Mouse (Mus musculus) testis, adult 2 months (tissue): ENCODE measurements at regions not wholly inside any gene's neighbourhood (a gene's known extent, or its start where the extent isn't known, plus 50 kb on each side); places are given as distances from the start of the nearest gene placed in this dataset.

ENCODE experiments used
- H3K27ac ChIP-seq: fragments of 200-500 bp; 2 replicates; pipeline ENCODE4 v1.5.1; 2012; ENCODE audit warnings: low read depth, low read length; ENCODE audit not compliant: control insufficient read depth, insufficient read depth
- H3K27me3 ChIP-seq: fragments of 200-500 bp; 2 replicates; pipeline ENCODE4 v1.6.1; 2012; ENCODE audit warnings: mild to moderate bottlenecking, low read length, moderate library complexity; ENCODE audit not compliant: control insufficient read depth, insufficient read depth
- H3K36me3 ChIP-seq: fragments of 200-500 bp; 2 replicates; pipeline ENCODE4 v1.6.1; 2012; ENCODE audit warnings: mild to moderate bottlenecking, low read length; ENCODE audit not compliant: control insufficient read depth, insufficient read depth
- H3K4me1 ChIP-seq: fragments of 200-500 bp; 2 replicates; pipeline ENCODE4 v1.6.1; 2012; ENCODE audit warnings: low read length; ENCODE audit not compliant: control insufficient read depth, insufficient read depth
- H3K4me3 ChIP-seq: fragments of 200-500 bp; 2 replicates; pipeline ENCODE4 v1.5.1; 2012; ENCODE audit warnings: low read depth, mild to moderate bottlenecking, low read length, moderate library complexity, mixed read lengths; ENCODE audit not compliant: control insufficient read depth
- CTCF ChIP-seq: fragments of 200-500 bp; IDR thresholded peaks from 2 replicates; pipeline ENCODE4 v1.5.1; 2012; ENCODE audit warnings: low read depth, mild to moderate bottlenecking, inconsistent platforms, low read length, moderate library complexity; ENCODE audit not compliant: control insufficient read depth, insufficient read depth, insufficient replicate concordance
- POLR2A ChIP-seq: fragments of 200-500 bp; IDR thresholded peaks from 2 replicates; pipeline ENCODE4 v1.6.1; 2012; ENCODE audit warnings: low read depth, mild to moderate bottlenecking, inconsistent platforms, low read length, moderate library complexity; ENCODE audit not compliant: control insufficient read depth

- Histone ChIP-seq H3K4me1 (no peaks in the 10 kb centered on the region), H3K27ac (no peak overlapping the region), H3K27me3 (no peaks in the 10 kb centered on the region), H3K4me3 (no peak overlapping the region), H3K36me3 (no peaks in the 10 kb centered on the region)
- TF ChIP-seq CTCF, result no peak
- no peak for TF ChIP-seq POLR2A
These were observed 61.4 kb upstream of the Nabp1 start for GRCm38 (mm10) chr1:51539634-51540033.

GRCm38 (mm10) chr1:51538836-51539235, 60.6 kb upstream of the Nabp1 start:
- no peaks in the 10 kb centered on the region for H3K27me3 ChIP-seq
- no peaks in the 10 kb centered on the region for H3K4me1 ChIP-seq
- no peak overlapping the region for H3K4me3 ChIP-seq
- TF ChIP-seq POLR2A (no peak), CTCF (no peak)
- no peak overlapping the region for H3K27ac ChIP-seq
- H3K36me3 ChIP-seq, result no peaks in the 10 kb centered on the region

- no peaks in the 10 kb centered on the region for H3K27me3 ChIP-seq
- no peak for TF ChIP-seq POLR2A
- no peak for TF ChIP-seq CTCF
- H3K36me3 ChIP-seq, result no peaks in the 10 kb centered on the region
- no peak overlapping the region for H3K27ac ChIP-seq
- H3K4me3 ChIP-seq, result no peak overlapping the region
- H3K4me1 ChIP-seq, result no peaks in the 10 kb centered on the region
These were observed 59.6 kb upstream of the Nabp1 start for GRCm38 (mm10) chr1:51537765-51538360.

GRCm38 (mm10) chr1:51536076-51536475, 57.9 kb upstream of the Nabp1 start:
- Histone ChIP-seq H3K4me3 (no peak overlapping the region), H3K27ac (no peak overlapping the region), H3K4me1 (no peaks in the 10 kb centered on the region), H3K36me3 (no peaks in the 10 kb centered on the region), H3K27me3 (no peaks in the 10 kb centered on the region)
- no peak for TF ChIP-seq CTCF
- no peak for TF ChIP-seq POLR2A

GRCm38 (mm10) chr1:51535414-51535813, 57.2 kb upstream of the Nabp1 start:
- Histone ChIP-seq H3K27ac (no peak overlapping the region), H3K27me3 (no peaks in the 10 kb centered on the region), H3K4me1 (no peaks in the 10 kb centered on the region), H3K4me3 (no peak overlapping the region), H3K36me3 (no peaks in the 10 kb centered on the region)
- TF ChIP-seq POLR2A (no peak), CTCF (no peak)

- Histone ChIP-seq H3K4me1 (peaks cover 4% of the 10 kb centered on the region; the same call in 1 of the 2 replicates), H3K36me3 (no peaks in the 10 kb centered on the region), H3K27me3 (no peaks in the 10 kb centered on the region), H3K4me3 (no peak overlapping the region), H3K27ac (no peak overlapping the region)
- no peak for TF ChIP-seq POLR2A
- TF ChIP-seq CTCF, result no peak
These were observed 53.1 kb upstream of the Nabp1 start for GRCm38 (mm10) chr1:51531360-51531759.

GRCm38 (mm10) chr1:51530191-51530926, 52.1 kb upstream of the Nabp1 start:
- Histone ChIP-seq H3K36me3 (no peaks in the 10 kb centered on the region), H3K4me3 (no peak overlapping the region), H3K4me1 (peaks cover 4% of the 10 kb centered on the region; the same call in 1 of the 2 replicates), H3K27ac (peak overlapping the region; percentile 65), H3K27me3 (no peaks in the 10 kb centered on the region)
- no peak for TF ChIP-seq CTCF

- Histone ChIP-seq H3K36me3 (no peaks in the 10 kb centered on the region), H3K27me3 (no peaks in the 10 kb centered on the region), H3K27ac (no peak overlapping the region), H3K4me1 (peaks cover 4% of the 10 kb centered on the region; the same call in 1 of the 2 replicates), H3K4me3 (no peak overlapping the region)
- TF ChIP-seq POLR2A, result no peak
- no peak for TF ChIP-seq CTCF
These were observed 51.4 kb upstream of the Nabp1 start for GRCm38 (mm10) chr1:51529653-51530052.
